8 mouse cellular contexts compared by ENCODE assay signal in the genomic region with DNA sequence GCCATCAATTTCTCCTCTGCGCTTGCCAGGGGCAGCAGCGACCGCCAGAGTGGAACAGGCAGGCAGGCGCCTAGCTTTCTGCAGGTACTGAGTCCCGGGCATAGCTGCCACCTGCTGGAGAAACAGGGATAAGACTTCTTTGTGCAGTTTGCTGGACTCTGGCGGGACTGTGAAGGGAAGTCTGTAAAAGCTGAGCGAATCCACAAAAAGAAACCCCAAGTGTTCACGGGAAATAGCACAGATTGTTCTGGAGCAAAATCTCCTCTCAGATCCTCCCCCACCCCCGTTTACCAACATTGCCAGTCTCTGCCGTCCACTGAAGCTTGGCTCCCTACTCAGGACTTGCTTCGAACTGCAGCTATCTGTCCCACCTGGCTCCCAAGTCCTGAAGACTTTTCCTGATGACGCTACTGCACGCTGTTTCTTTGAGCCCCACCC. TPM values are rescaled to one million over a fixed set of nuclear protein-coding genes. Genes with fewer than 3 reads are reported as not detected.
A peak's percentile ranks its signal among the peaks of the same experiment; 100 is the strongest.
DNase-seq lines count a peak whose midpoint lies in the region; ATAC-seq and TF ChIP-seq lines count a peak whose summit lies in the region.

No protein-coding gene starts in this region.

- DNase-seq in CD4-positive, CD25-positive, alpha-beta regulatory T cell, adult 2 months (ENCODE audit: low read depth, low spot score): peak; percentile 71
- DNase-seq in brain, embryonic 14.5 days (ENCODE audit: low read depth): peak; percentile 90
- peak; percentile 93 for DNase-seq in kidney, postnatal 0 days (ENCODE audit: low spot score)
- DNase-seq in liver, embryonic 14.5 days (ENCODE audit: low read depth in 3 of 3, low spot score in 3 of 3): peak in 1 of 3 experiments; percentile 15
- DNase-seq in neural tube, embryonic 10.5 days (ENCODE audit: extremely low spot score, low spot score): peak; percentile 80

- no peak overlapping the region for H3K27ac ChIP-seq in heart, embryonic 13.5 days (replicated peaks)
- no peak overlapping the region for H3K27ac ChIP-seq in kidney, postnatal 0 days
- H3K27ac ChIP-seq in liver, embryonic 14.5 days: no peak overlapping the region
- no peak overlapping the region for H3K27ac ChIP-seq in stomach, embryonic 15.5 days

- no peaks in the 10 kb centered on the region for H3K9me3 ChIP-seq in heart, embryonic 13.5 days
- no peaks in the 10 kb centered on the region for H3K9me3 ChIP-seq in kidney, postnatal 0 days (replicated peaks; ENCODE audit: low read length)
- no peaks in the 10 kb centered on the region for H3K9me3 ChIP-seq in liver, embryonic 14.5 days (ENCODE audit: control insufficient read depth, low read length)
- H3K9me3 ChIP-seq in stomach, embryonic 15.5 days: no peaks in the 10 kb centered on the region

- peak overlapping the region; percentile 74 for H3K9ac ChIP-seq in heart, embryonic 13.5 days
- H3K9ac ChIP-seq in kidney, postnatal 0 days (ENCODE audit: low read depth, low read length): no peak overlapping the region
- no peak overlapping the region for H3K9ac ChIP-seq in liver, embryonic 14.5 days (replicated peaks)
- 0 out of 2 replicates have a peak overlapping the region, but pooled peaks have one; percentile 16 for H3K9ac ChIP-seq in stomach, embryonic 15.5 days

- TF ChIP-seq POLR2A in brain, embryonic 14.5 days (IDR thresholded peaks at IDR 0.05; ENCODE audit: borderline replicate concordance, extremely low read depth, insufficient read depth, insufficient read length, poor library complexity, severe bottlenecking): no peak

- 5% methylated on average over 13 of the region's 13 CpGs for WGBS in heart, embryonic 13.5 days
- WGBS in kidney, postnatal 0 days: under 1% methylated on average over 13 of the region's 13 CpGs
- WGBS in liver, embryonic 14.5 days (ENCODE audit: insufficient replicate concordance): 6% methylated on average over 13 of the region's 13 CpGs
- WGBS in stomach, embryonic 15.5 days: 5% methylated on average over 13 of the region's 13 CpGs

- ATAC-seq in erythroblast, adult 5-6 weeks (replicated peaks; ENCODE audit: low FRiP score, poor library complexity, severe bottlenecking): peak; percentile 61; the same call in 1 of the 2 replicates
- no peak for ATAC-seq in heart, embryonic 13.5 days (ENCODE audit: extremely low read depth, insufficient number of reproducible peaks, low FRiP score, low TSS enrichment)
- 0 out of 2 replicates have a peak, but pooled peaks have one; percentile 25 for ATAC-seq in kidney, postnatal 0 days (replicated peaks; ENCODE audit: low FRiP score, low read depth)
- no peak for ATAC-seq in liver, embryonic 14.5 days (ENCODE audit: insufficient read depth)
- peak; percentile 70; the same call in 1 of the 2 replicates for ATAC-seq in stomach, embryonic 15.5 days (ENCODE audit: insufficient read depth, low FRiP score, low read depth)

- peak overlapping the region; percentile 70 for H3K4me2 ChIP-seq in heart, embryonic 13.5 days
- peak overlapping the region; percentile 55 for H3K4me2 ChIP-seq in kidney, postnatal 0 days (ENCODE audit: low read length)
- H3K4me2 ChIP-seq in liver, embryonic 14.5 days (ENCODE audit: low read depth): no peak overlapping the region; the same call in 1 of the 2 replicates
- H3K4me2 ChIP-seq in stomach, embryonic 15.5 days: peak overlapping the region; percentile 59

- no peaks in the 10 kb centered on the region for H3K36me3 ChIP-seq in heart, embryonic 13.5 days
- H3K36me3 ChIP-seq in kidney, postnatal 0 days (ENCODE audit: insufficient read depth, low read length): no peaks in the 10 kb centered on the region
- H3K36me3 ChIP-seq in liver, embryonic 14.5 days (replicated peaks; ENCODE audit: control insufficient read depth, insufficient read depth, low read depth): no peaks in the 10 kb centered on the region
- no peaks in the 10 kb centered on the region for H3K36me3 ChIP-seq in stomach, embryonic 15.5 days

- TF ChIP-seq CTCF in brain, embryonic 14.5 days (IDR thresholded peaks at IDR 0.05; ENCODE audit: borderline replicate concordance, extremely low read depth, insufficient read depth, insufficient read length): peak; percentile 90
- TF ChIP-seq CTCF in kidney, postnatal 0 days (IDR thresholded peaks at IDR 0.05; ENCODE audit: low read depth): peak; percentile 90
- TF ChIP-seq CTCF in liver, embryonic 14.5 days (IDR thresholded peaks at IDR 0.05; ENCODE audit: low read depth): peak; percentile 78

- H3K27me3 ChIP-seq in heart, embryonic 13.5 days (replicated peaks): peaks cover 79% of the 10 kb centered on the region
- no peaks in the 10 kb centered on the region for H3K27me3 ChIP-seq in kidney, postnatal 0 days (ENCODE audit: insufficient read depth, low read length)
- H3K27me3 ChIP-seq in liver, embryonic 14.5 days (ENCODE audit: control insufficient read depth, insufficient read depth, low read length): peaks cover 29% of the 10 kb centered on the region
- H3K27me3 ChIP-seq in stomach, embryonic 15.5 days (replicated peaks): no peaks in the 10 kb centered on the region

- no peaks in the 10 kb centered on the region for H3K4me1 ChIP-seq in heart, embryonic 13.5 days
- H3K4me1 ChIP-seq in kidney, postnatal 0 days (replicated peaks; ENCODE audit: insufficient read depth, low read length): no peaks in the 10 kb centered on the region
- H3K4me1 ChIP-seq in liver, embryonic 14.5 days (replicated peaks; ENCODE audit: control insufficient read depth in 2 of 2, insufficient read depth in 2 of 2, low read length in 1 of 2): no peaks in the 10 kb centered on the region
- H3K4me1 ChIP-seq in stomach, embryonic 15.5 days: no peaks in the 10 kb centered on the region

- H3K4me3 ChIP-seq in heart, embryonic 13.5 days: peak overlapping the region; percentile 40
- H3K4me3 ChIP-seq in kidney, postnatal 0 days (replicated peaks; ENCODE audit: low read depth, low read length): peak overlapping the region; percentile 28
- no peak overlapping the region for H3K4me3 ChIP-seq in liver, embryonic 14.5 days (ENCODE audit: insufficient read depth in 1 of 2, low read depth in 2 of 2, low read length in 2 of 2)
- peak overlapping the region; percentile 30 for H3K4me3 ChIP-seq in stomach, embryonic 15.5 days (replicated peaks)

- no peak for TF ChIP-seq EP300 in liver, embryonic 14.5 days (IDR thresholded peaks at IDR 0.05; ENCODE audit: low read depth)

RNA-seq across cellular contexts. Expression of a gene that starts 7.2 kb away (rescaled TPM):
- 21.3 and 28.3 TPM in 2 replicates for polyA plus RNA-seq in brain, embryonic 14.5 days (2012; rRNA removed)
- total RNA-seq in erythroblast, adult 5-6 weeks (2015; ENCODE audit: low replicate concordance): not detected in 2 replicates
- total RNA-seq in erythroblast, adult 5-6 weeks (2017; ENCODE audit: low replicate concordance): not detected in 2 replicates
- 0.11 and 0.23 TPM in 2 replicates for polyA plus RNA-seq in heart, embryonic 13.5 days (2015; fragmentation: Nextera tagmentation; extraction: Ambion mirVana)
- 0.05 and 0.14 TPM in 2 replicates for polyA plus RNA-seq in kidney, postnatal 0 days (2015; fragmentation: Nextera tagmentation; extraction: Ambion mirVana)
- polyA plus RNA-seq in liver, embryonic 14.5 days (2012; rRNA removed): 0.02 and 0.04 TPM in 2 replicates
- polyA plus RNA-seq in liver, embryonic 14.5 days (2014; fragmentation: Nextera tagmentation; extraction: Ambion mirVana): not detected in 2 replicates
- polyA plus RNA-seq in stomach, embryonic 15.5 days (2015; fragmentation: Nextera tagmentation; extraction: Ambion mirVana): 3.4 and 4.5 TPM in 2 replicates

RNA-seq across cellular contexts. Expression of a gene that starts 32.2 kb away (rescaled TPM):
- polyA plus RNA-seq in brain, embryonic 14.5 days (2012; rRNA removed): 179 and 187 TPM in 2 replicates
- 3.1 and 5.4 TPM in 2 replicates for total RNA-seq in erythroblast, adult 5-6 weeks (2015; ENCODE audit: low replicate concordance)
- total RNA-seq in erythroblast, adult 5-6 weeks (2017; ENCODE audit: low replicate concordance): 1.3 and 1.8 TPM in 2 replicates
- 16.6 and 18.1 TPM in 2 replicates for polyA plus RNA-seq in heart, embryonic 13.5 days (2015; fragmentation: Nextera tagmentation; extraction: Ambion mirVana)
- polyA plus RNA-seq in kidney, postnatal 0 days (2015; fragmentation: Nextera tagmentation; extraction: Ambion mirVana): 15.7 and 16.1 TPM in 2 replicates
- 5.2 and 5.3 TPM in 2 replicates for polyA plus RNA-seq in liver, embryonic 14.5 days (2012; rRNA removed)
- 1.9 and 2.6 TPM in 2 replicates for polyA plus RNA-seq in liver, embryonic 14.5 days (2014; fragmentation: Nextera tagmentation; extraction: Ambion mirVana)
- 26.3 and 27.3 TPM in 2 replicates for polyA plus RNA-seq in stomach, embryonic 15.5 days (2015; fragmentation: Nextera tagmentation; extraction: Ambion mirVana)

RNA-seq across cellular contexts. Expression of a gene that starts 45.2 kb away (rescaled TPM):
- polyA plus RNA-seq in brain, embryonic 14.5 days (2012; rRNA removed): 0.14 and 0.26 TPM in 2 replicates
- total RNA-seq in erythroblast, adult 5-6 weeks (2015; ENCODE audit: low replicate concordance): not detected in 2 replicates
- total RNA-seq in erythroblast, adult 5-6 weeks (2017; ENCODE audit: low replicate concordance): not detected in 2 replicates
- 0.32 and 0.36 TPM in 2 replicates for polyA plus RNA-seq in heart, embryonic 13.5 days (2015; fragmentation: Nextera tagmentation; extraction: Ambion mirVana)
- polyA plus RNA-seq in kidney, postnatal 0 days (2015; fragmentation: Nextera tagmentation; extraction: Ambion mirVana): 0.11 TPM in 1 of 2 replicates, not detected in the other
- 0.03 TPM in 1 of 2 replicates, not detected in the other for polyA plus RNA-seq in liver, embryonic 14.5 days (2012; rRNA removed)
- 0.13 TPM in 1 of 2 replicates, not detected in the other for polyA plus RNA-seq in liver, embryonic 14.5 days (2014; fragmentation: Nextera tagmentation; extraction: Ambion mirVana)
- polyA plus RNA-seq in stomach, embryonic 15.5 days (2015; fragmentation: Nextera tagmentation; extraction: Ambion mirVana): not detected in 2 replicates

RNA-seq across cellular contexts. Expression of a gene that starts 45.5 kb away (rescaled TPM):
- 45.2 and 52.9 TPM in 2 replicates for polyA plus RNA-seq in brain, embryonic 14.5 days (2012; rRNA removed)
- total RNA-seq in erythroblast, adult 5-6 weeks (2015; ENCODE audit: low replicate concordance): 24.2 and 25.7 TPM in 2 replicates
- total RNA-seq in erythroblast, adult 5-6 weeks (2017; ENCODE audit: low replicate concordance): 36.8 and 52.1 TPM in 2 replicates
- 74.6 and 77.5 TPM in 2 replicates for polyA plus RNA-seq in heart, embryonic 13.5 days (2015; fragmentation: Nextera tagmentation; extraction: Ambion mirVana)
- polyA plus RNA-seq in kidney, postnatal 0 days (2015; fragmentation: Nextera tagmentation; extraction: Ambion mirVana): 57.0 and 62.7 TPM in 2 replicates
- 14.5 and 17.5 TPM in 2 replicates for polyA plus RNA-seq in liver, embryonic 14.5 days (2012; rRNA removed)
- polyA plus RNA-seq in liver, embryonic 14.5 days (2014; fragmentation: Nextera tagmentation; extraction: Ambion mirVana): 29.1 and 32.0 TPM in 2 replicates
- 75.4 and 77.4 TPM in 2 replicates for polyA plus RNA-seq in stomach, embryonic 15.5 days (2015; fragmentation: Nextera tagmentation; extraction: Ambion mirVana)

Comparison
In these comparisons a context has a peak if more than half of its experiments do, and no peak if none do; other contexts are left out.
1. ATAC-seq: peak in erythroblast, adult 5-6 weeks (single experiment), kidney, postnatal 0 days (single experiment) and stomach, embryonic 15.5 days (single experiment); none in heart, embryonic 13.5 days (single experiment) and liver, embryonic 14.5 days (single experiment).
2. H3K4me3 ChIP-seq: peak in heart, embryonic 13.5 days (single experiment), kidney, postnatal 0 days (single experiment) and stomach, embryonic 15.5 days (single experiment); none in liver, embryonic 14.5 days (0 of 2).
3. H3K9ac ChIP-seq: peak in heart, embryonic 13.5 days (single experiment) and stomach, embryonic 15.5 days (single experiment); none in kidney, postnatal 0 days (single experiment) and liver, embryonic 14.5 days (single experiment).
4. Peak in every context shown above with its lines, with median percentiles within 50 percentile points of each other: CTCF ChIP-seq.